Mouse (Mus musculus) heart, embryonic 12.5 days (tissue): Measurements from ENCODE around the gene Parp3. TPM values are rescaled to one million over a fixed set of nuclear protein-coding genes. Genes with fewer than 3 reads are reported as not detected.
A peak's percentile ranks its signal among the peaks of the same experiment; 100 is the strongest.

Source experiments
- ATAC-seq: fragments of 200-750 bp; cut with Nextera tagmentation; 2 replicates; pipeline ENCODE4 v1.8.0; 2017; ENCODE audit warnings: moderate TSS enrichment, moderate library complexity; ENCODE audit not compliant: insufficient number of reproducible peaks, low FRiP score
- H3K27ac ChIP-seq: fragments of 300-500 bp; sonication (generic); 2 replicates; pipeline ENCODE4 v1.5.1; 2016; ENCODE audit warnings: mild to moderate bottlenecking, moderate library complexity; ENCODE audit not compliant: poor library complexity, severe bottlenecking
- H3K27me3 ChIP-seq: fragments of 300-500 bp; sonication (generic); replicated peaks from 2 replicates; pipeline ENCODE4 v1.6.1; 2016; ENCODE audit warnings: mild to moderate bottlenecking, moderate library complexity
- H3K36me3 ChIP-seq: fragments of 300-500 bp; sonication (generic); 2 replicates; pipeline ENCODE4 v1.6.1; 2016; ENCODE audit warnings: mild to moderate bottlenecking, moderate library complexity
- H3K4me1 ChIP-seq: fragments of 300-500 bp; sonication (generic); replicated peaks from 2 replicates; pipeline ENCODE4 v1.6.1; 2016; ENCODE audit warnings: mild to moderate bottlenecking
- H3K4me2 ChIP-seq: fragments of 300-500 bp; sonication (generic); 2 replicates; pipeline ENCODE4 v1.6.1; 2016; ENCODE audit warnings: mild to moderate bottlenecking, moderate library complexity
- H3K4me3 ChIP-seq: fragments of 300-500 bp; sonication (generic); 2 replicates; pipeline ENCODE4 v1.5.1; 2016; ENCODE audit warnings: mild to moderate bottlenecking
- H3K9ac ChIP-seq: fragments of 300-500 bp; sonication (generic); 2 replicates; pipeline ENCODE4 v1.6.1; 2016; ENCODE audit warnings: mild to moderate bottlenecking, moderate library complexity
- H3K9me3 ChIP-seq: fragments of 300-500 bp; sonication (generic); replicated peaks from 2 replicates; pipeline ENCODE4 v1.6.1; 2016; ENCODE audit warnings: mild to moderate bottlenecking, moderate library complexity
- WGBS: fragments of 180-500 bp; shearing (Covaris S2); methylation state at CpG from one replicate; pipeline ENCODE4 v1.1.7; 2016; 5-methylcytosine and 5-hydroxymethylcytosine counted together
- polyA plus RNA-seq: library from polyadenylated mRNA; unstranded; fragments of >200 nt; fragmentation: Nextera tagmentation; extraction: Ambion mirVana; gene quantifications from 2 replicates; pipeline ENCODE4 v1.2.1, GENCODE M21; 2016

Parp3 gene
- polyA plus RNA-seq, 1 experiment from 2014 or later = 1.0 TPM

GRCm38 (mm10) chr9:106475046-106475445 is 1.7 kb downstream of the Parp3 start:
- Histone ChIP-seq H3K9me3 (no peaks in the 10 kb centered on the region), H3K9ac (peak overlapping the region; percentile 44), H3K27me3 (no peaks in the 10 kb centered on the region), H3K27ac (no peak overlapping the region), H3K4me1 (peaks cover 48% of the 10 kb centered on the region), H3K36me3 (no peaks in the 10 kb centered on the region), H3K4me2 (no peak overlapping the region), H3K4me3 (no peak overlapping the region)
- no peak for ATAC-seq
- WGBS = 68% methylated on average over 7 of the region's 7 CpGs

DNA sequence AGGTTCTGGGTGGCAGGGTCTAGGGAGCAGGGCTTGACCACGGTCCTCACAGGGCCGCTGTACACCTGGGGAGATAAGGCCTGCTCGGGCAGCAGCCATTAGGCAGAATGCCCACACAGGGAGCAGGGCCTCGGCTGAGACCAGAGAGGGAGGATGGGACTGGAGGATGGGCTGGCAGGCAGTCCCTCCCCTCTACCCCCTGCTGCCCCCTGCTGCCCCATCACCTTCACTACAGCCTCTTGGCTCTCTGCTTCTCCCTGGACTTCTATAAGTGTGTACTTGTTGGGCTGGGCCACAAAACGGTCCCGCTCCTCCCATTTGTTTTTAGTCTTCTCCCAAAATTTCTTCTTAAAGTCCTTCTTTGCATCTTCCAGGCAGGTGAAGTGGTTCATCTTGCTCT is 2.3 kb downstream of the Parp3 start:
- Histone ChIP-seq H3K9me3 (no peaks in the 10 kb centered on the region), H3K27ac (no peak overlapping the region), H3K27me3 (no peaks in the 10 kb centered on the region), H3K36me3 (no peaks in the 10 kb centered on the region), H3K4me2 (peak overlapping the region; percentile 1; the same call in 1 of the 2 replicates), H3K4me3 (no peak overlapping the region), H3K9ac (peak overlapping the region; percentile 44), H3K4me1 (peaks cover 48% of the 10 kb centered on the region)
- WGBS = under 1% methylated on average over 6 of the region's 6 CpGs
- 0 out of 2 replicates have a peak, but pooled peaks have one; percentile 0 for ATAC-seq

GRCm38 (mm10) chr9:106473753-106474105 is 3.0 kb downstream of the Parp3 start:
- WGBS = 74% methylated on average over 5 of the region's 5 CpGs
- no peak for ATAC-seq
- no peak overlapping the region for H3K4me2 ChIP-seq
- H3K27ac ChIP-seq = no peak overlapping the region
- no peaks in the 10 kb centered on the region for H3K9me3 ChIP-seq
- H3K27me3 ChIP-seq = no peaks in the 10 kb centered on the region
- no peak overlapping the region for H3K4me3 ChIP-seq
- H3K4me1 ChIP-seq = peaks cover 48% of the 10 kb centered on the region
- no peak overlapping the region for H3K9ac ChIP-seq
- no peaks in the 10 kb centered on the region for H3K36me3 ChIP-seq

- H3K4me3 ChIP-seq = no peak overlapping the region
- H3K9ac ChIP-seq = 0 out of 2 replicates have a peak overlapping the region, but pooled peaks have one; percentile 34
- peaks cover 46% of the 10 kb centered on the region for H3K4me1 ChIP-seq
- WGBS = 83% methylated on average over 16 of the region's 16 CpGs
- H3K4me2 ChIP-seq = no peak overlapping the region
- H3K27ac ChIP-seq = no peak overlapping the region
- ATAC-seq = no peak
- no peaks in the 10 kb centered on the region for H3K27me3 ChIP-seq
- H3K36me3 ChIP-seq = no peaks in the 10 kb centered on the region
- H3K9me3 ChIP-seq = no peaks in the 10 kb centered on the region
Observed at GRCm38 (mm10) chr9:106473081-106473752, 3.5 kb downstream of the Parp3 start.

GRCm38 (mm10) chr9:106472321-106472720 is 4.4 kb downstream of the Parp3 start:
- H3K4me2 ChIP-seq = no peak overlapping the region; the same call in 1 of the 2 replicates
- ATAC-seq = no peak
- H3K4me1 ChIP-seq = peaks cover 38% of the 10 kb centered on the region
- 0 out of 2 replicates have a peak overlapping the region, but pooled peaks have one; percentile 34 for H3K9ac ChIP-seq
- WGBS = 49% methylated on average over 4 of the region's 4 CpGs
- no peaks in the 10 kb centered on the region for H3K27me3 ChIP-seq
- H3K9me3 ChIP-seq = no peaks in the 10 kb centered on the region
- no peak overlapping the region; the same call in 1 of the 2 replicates for H3K27ac ChIP-seq
- H3K36me3 ChIP-seq = no peaks in the 10 kb centered on the region
- no peak overlapping the region for H3K4me3 ChIP-seq

GRCm38 (mm10) chr9:106471892-106472291 is 4.9 kb downstream of the Parp3 start:
- no peak; the same call in 1 of the 2 replicates for ATAC-seq
- no peaks in the 10 kb centered on the region for H3K27me3 ChIP-seq
- no peak overlapping the region for H3K27ac ChIP-seq
- H3K36me3 ChIP-seq = no peaks in the 10 kb centered on the region
- WGBS = 14% methylated on average over 5 of the region's 5 CpGs
- H3K4me3 ChIP-seq = no peak overlapping the region
- H3K4me1 ChIP-seq = peaks cover 38% of the 10 kb centered on the region
- H3K9me3 ChIP-seq = no peaks in the 10 kb centered on the region
- H3K9ac ChIP-seq = no peak overlapping the region; the same call in 1 of the 2 replicates
- H3K4me2 ChIP-seq = peak overlapping the region; percentile 48

- H3K27ac ChIP-seq = no peak overlapping the region
- 63% methylated on average over 14 of the region's 14 CpGs for whole genome bisulfite sequencing
- H3K36me3 ChIP-seq = no peaks in the 10 kb centered on the region
- peaks cover 33% of the 10 kb centered on the region for H3K4me1 ChIP-seq
- no peak for ATAC-seq
- no peak overlapping the region; the same call in 1 of the 2 replicates for H3K9ac ChIP-seq
- peak overlapping the region; percentile 48 for H3K4me2 ChIP-seq
- H3K9me3 ChIP-seq = no peaks in the 10 kb centered on the region
- H3K27me3 ChIP-seq = no peaks in the 10 kb centered on the region
- H3K4me3 ChIP-seq = no peak overlapping the region
Observed at GRCm38 (mm10) chr9:106470991-106471750, 5.6 kb downstream of the Parp3 start.

- no peaks in the 10 kb centered on the region for H3K36me3 ChIP-seq
Observed at GRCm38 (mm10) chr9:106469776-106470175, 7.0 kb downstream of the Parp3 start.

GRCm38 (mm10) chr9:106469317-106469716 is 7.4 kb downstream of the Parp3 start:
- no peak overlapping the region for H3K4me2 ChIP-seq
- WGBS = 65% methylated on average over 6 of the region's 6 CpGs

More at GRCm38 (mm10) chr9:106469776-106470175, 7.0 kb downstream of the Parp3 start:
- H3K27me3 ChIP-seq = peaks cover 4% of the 10 kb centered on the region
- 62% methylated on average over 9 of the region's 9 CpGs for WGBS
- peaks cover 31% of the 10 kb centered on the region for H3K4me1 ChIP-seq
- ATAC-seq = no peak
- no peak overlapping the region for H3K4me2 ChIP-seq
- no peak overlapping the region for H3K4me3 ChIP-seq
- no peak overlapping the region for H3K9ac ChIP-seq
- H3K27ac ChIP-seq = no peak overlapping the region
- no peaks in the 10 kb centered on the region for H3K9me3 ChIP-seq

GRCm38 (mm10) chr9:106467746-106468145 is 9.0 kb downstream of the Parp3 start:
- Histone ChIP-seq H3K27me3 (peaks cover 13% of the 10 kb centered on the region), H3K9me3 (no peaks in the 10 kb centered on the region), H3K36me3 (peaks cover 16% of the 10 kb centered on the region), H3K27ac (no peak overlapping the region), H3K4me2 (no peak overlapping the region), H3K4me3 (no peak overlapping the region), H3K4me1 (peaks cover 26% of the 10 kb centered on the region), H3K9ac (no peak overlapping the region)
- no peak for ATAC-seq
- 84% methylated on average over 7 of the region's 7 CpGs for WGBS

More at GRCm38 (mm10) chr9:106469317-106469716, 7.4 kb downstream of the Parp3 start:
- Histone ChIP-seq H3K27me3 (peaks cover 4% of the 10 kb centered on the region), H3K4me1 (peaks cover 31% of the 10 kb centered on the region), H3K9me3 (no peaks in the 10 kb centered on the region), H3K9ac (no peak overlapping the region), H3K27ac (no peak overlapping the region), H3K36me3 (0 out of 2 replicates have a peak, but pooled peaks cover under 1% of the 10 kb centered on the region), H3K4me3 (no peak overlapping the region)
- ATAC-seq = no peak

DNA sequence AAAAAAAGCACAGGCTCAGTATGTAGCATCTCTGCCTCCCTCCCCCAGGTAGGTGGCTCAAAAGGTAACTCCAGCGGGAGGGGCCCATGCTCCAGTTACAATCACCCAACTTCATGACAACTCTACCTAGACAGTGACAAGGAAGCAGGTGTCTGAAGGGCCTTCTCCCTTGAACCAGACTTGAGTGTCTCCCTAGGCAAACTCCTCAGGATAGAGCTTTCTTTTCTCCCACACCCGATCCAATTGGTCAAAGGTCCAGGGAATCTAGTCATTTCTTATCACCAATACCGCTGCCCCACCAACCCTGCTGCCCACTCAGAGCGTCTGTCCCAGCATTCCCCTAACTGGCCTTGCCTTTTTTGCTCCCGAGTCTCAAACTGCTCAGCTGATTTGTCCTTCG is 10.0 kb downstream of the Parp3 start:
- Histone ChIP-seq H3K4me3 (no peak overlapping the region), H3K36me3 (peaks cover 26% of the 10 kb centered on the region), H3K4me1 (peaks cover 16% of the 10 kb centered on the region), H3K27ac (no peak overlapping the region), H3K27me3 (peaks cover 13% of the 10 kb centered on the region), H3K9ac (no peak overlapping the region), H3K9me3 (no peaks in the 10 kb centered on the region), H3K4me2 (no peak overlapping the region)
- ATAC-seq = no peak
- 72% methylated on average over 6 of the region's 6 CpGs for WGBS
